Mouse (Mus musculus) liver (tissue): ENCODE results near the gene Tchp.

ENCODE experiments used
- DNase-seq: peaks from one replicate; pipeline ENCODE4 v3.0.0-alpha.2; 2020; ENCODE audit warnings: mixed read lengths

The Tchp gene

DNA sequence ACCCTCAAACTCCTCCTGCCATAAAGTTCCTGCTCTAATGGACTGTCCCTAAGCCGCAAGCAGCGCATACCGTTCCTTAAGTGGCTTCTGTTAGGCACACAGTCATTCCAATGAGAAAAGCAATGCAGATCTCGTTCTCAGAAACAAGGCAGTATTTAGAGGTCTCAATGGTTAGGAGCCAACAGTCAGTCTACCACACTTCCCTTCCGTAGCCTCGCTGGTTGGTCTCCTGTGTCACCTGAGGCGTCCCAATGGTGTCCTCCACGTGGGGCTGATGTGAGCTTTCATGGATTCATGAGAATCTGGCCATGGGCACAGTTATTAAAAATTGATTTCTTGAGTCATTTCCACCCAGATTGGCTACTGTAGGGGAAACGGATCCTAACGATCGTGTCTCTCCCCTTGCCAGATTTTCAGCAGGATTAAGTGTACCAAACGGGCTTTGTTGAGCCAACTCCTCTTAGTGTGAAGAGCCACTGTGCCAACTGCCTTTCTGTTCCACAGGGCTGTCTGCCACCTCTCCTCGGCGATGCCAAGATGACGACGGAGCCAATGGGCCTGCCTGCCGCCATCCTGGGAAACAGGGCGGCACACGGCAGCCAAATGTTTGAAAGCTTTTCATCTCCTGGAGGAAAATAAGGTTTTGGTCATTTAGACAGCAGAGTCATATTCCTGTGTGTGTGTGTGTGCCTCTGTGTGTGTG lies 9.4 kb upstream of the Tchp start:
- DNase-seq: no peak

DNA sequence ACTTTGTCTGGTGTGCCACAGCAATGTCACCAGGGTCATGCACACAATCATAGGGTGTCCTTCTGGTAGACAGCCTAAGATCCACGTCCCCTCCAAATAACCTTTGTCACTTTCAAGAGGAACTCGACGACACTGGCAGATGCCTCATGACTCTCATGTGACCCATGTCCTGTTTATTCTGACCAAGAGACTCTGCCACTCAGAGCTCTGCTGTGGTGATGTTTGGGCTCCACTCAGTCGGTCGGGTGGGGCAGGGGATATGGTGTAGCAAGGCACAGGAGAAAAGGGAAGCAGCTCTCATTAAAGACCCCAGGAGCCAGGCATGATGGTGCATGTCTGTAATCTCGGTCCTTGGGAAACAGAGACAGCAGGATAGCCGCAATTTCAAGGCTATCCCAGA lies 8.5 kb upstream of the Tchp start:
- DNase-seq: no peak

DNA sequence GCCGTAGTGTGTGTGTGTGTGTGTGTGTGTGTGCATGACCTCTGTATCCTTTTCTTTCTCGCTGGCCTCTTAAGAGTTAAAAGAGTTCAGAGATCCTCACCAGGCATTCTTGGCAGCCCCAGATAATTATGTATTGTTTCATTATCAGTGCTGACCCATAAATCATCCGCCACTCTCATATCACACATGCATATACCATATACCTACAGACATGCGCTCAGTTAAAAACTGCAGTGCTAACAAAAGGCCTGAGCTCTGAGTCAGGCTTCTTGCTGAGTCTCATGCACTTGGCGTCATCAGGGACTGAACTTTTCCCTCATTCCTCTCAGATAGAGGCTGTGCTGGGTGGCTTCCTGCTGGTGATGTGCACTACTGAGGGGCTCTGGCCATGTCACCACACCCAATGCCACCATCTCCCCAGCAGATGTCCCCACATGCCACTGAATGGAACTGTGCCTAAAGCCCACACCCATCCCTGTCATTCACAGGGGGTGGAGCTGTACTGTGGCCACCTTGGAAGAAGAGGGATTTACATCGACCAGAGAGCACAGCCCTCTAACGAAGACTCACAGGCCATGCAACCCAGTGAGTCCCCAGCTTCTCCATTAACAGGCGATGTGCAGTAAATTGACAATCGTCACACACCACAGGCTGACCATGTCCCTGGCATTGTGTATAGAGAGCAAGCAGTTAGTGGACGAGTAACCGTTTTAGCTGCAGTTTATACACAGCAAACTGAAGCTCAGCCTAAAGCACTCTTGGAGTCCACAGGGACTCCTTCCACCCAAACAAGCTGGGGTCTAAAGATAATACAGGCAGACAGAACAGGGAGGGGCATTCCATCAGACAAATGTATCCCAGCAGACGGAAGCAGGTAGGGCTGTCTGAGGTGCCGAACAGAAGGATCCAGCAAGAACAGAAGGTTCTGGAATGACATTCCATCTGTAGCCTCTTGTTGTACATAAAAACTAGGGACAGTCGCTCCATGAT lies 4.9 kb upstream of the Tchp start:
- DNase-seq: peak; percentile 61

DNA sequence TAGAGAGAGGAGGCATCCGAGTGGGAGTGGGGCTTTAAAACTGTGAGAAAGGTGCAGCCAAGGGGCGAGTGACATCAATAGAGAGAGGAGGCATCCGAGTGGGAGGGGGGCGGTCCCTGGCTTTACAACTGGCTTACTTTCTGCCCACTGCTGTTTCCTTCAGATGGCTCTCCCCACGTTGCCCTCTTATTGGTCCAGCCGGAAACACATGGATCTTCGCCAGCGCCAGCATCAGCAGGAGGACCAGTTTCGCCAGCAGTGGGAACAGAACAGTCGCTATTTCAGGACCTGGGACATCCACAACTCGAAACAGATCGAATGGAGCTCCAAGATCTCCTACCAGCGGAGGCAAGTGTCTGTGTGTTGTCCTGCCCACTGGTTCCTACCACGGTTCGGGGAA lies 931 bp downstream of the Tchp start:
- DNase-seq: no peak

DNA sequence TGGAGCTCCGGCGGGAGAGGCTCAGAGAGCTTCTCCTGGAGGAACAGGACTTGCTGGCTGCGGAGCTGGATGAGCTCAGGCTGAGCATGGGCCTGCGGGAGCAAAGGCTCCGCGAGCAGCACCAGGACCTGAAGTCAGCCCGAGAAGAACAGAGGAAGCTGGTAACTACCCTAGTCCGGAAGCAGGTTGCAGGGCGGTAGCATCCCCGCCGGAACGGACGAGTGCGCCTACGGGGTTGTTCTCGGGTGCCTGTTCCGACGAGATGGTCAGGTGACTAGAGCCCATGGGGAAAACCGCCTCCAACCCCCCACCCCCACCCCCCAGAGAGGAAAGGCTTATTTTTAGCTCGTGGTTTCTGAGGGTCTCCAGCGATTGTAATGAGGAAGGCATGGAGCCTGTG lies 1.8 kb downstream of the Tchp start:
- DNase-seq: no peak

DNA sequence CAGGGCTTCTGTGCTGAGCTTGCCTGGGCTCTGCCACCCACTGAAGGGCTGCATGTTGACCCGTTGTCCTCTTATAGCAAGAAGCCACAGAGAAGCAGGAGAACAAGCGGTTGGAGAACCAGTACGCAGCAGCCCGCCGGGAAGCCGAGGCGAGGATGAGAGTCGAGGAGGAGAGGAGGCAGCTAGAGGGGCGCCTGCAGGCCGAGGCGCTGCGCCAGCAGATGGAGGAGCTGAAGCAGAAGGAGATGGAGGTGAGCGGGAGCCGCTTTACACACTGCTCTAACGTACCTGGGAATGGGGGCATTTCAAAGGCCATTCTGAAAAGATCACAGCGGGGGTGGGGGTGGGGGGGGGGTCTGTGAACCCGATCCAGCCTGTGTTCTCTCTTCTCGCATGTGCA lies 7.0 kb downstream of the Tchp start:
- no peak for DNase-seq

DNA sequence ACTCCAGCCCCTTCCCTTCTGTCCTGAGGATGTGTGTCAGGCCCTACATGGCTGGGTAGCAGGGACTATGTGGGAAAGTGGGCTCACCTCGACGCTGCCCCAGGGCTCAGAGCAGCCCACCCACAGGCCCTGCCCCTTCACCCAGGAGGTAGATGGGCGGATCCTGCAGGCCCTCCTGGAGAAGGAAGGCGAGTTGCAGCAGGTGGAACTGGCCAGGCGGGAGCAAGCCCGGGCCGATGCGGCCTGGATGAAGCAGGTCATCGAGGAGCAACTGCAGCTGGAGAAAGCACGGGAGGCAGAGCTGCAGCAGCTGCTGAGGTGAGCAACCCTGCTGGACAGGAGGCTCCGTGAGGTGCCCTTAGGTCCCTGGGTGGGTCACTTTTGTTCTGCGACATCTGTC lies 9.7 kb downstream of the Tchp start:
- no peak for DNase-seq

DNA sequence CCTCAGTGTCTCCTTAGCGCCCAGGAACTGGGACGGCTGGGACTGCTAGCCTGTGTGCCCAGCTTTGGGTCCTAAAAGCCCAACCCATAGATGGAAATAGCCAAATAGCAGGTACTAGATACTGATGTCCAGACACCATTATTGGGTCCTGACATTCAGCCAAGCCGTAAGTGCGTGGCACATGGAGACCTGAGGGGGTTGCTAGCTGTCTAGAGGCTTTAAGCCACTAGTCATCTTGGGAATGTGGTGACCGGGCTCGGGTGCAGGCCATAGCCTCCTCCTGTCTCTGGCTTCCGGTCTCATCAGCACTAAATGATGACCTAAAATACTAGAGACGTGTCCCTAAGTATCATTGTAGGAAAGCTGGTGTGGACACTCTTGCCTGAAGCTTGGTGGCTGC lies 10.4 kb downstream of the Tchp start:
- no peak for DNase-seq

DNA sequence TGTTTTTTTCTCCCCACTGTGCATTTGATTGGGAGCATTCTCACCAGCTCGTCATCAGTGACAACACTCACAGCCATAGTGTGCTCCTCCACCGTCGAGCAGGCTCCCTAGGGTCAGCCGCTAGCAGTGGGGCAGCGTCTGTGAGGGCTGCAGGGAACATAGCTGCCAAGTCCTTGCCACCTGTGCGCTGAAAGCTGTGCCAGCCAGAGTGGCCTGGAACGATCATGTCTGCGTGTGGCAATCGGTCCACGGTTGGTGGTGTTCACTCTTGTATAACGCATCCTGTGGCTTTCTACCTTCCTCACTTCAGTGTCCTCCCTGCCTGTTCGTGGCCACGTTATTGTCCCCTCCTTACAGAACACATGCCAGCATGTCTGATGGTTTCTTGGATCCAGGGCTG lies 10.9 kb downstream of the Tchp start:
- no peak for DNase-seq

DNA sequence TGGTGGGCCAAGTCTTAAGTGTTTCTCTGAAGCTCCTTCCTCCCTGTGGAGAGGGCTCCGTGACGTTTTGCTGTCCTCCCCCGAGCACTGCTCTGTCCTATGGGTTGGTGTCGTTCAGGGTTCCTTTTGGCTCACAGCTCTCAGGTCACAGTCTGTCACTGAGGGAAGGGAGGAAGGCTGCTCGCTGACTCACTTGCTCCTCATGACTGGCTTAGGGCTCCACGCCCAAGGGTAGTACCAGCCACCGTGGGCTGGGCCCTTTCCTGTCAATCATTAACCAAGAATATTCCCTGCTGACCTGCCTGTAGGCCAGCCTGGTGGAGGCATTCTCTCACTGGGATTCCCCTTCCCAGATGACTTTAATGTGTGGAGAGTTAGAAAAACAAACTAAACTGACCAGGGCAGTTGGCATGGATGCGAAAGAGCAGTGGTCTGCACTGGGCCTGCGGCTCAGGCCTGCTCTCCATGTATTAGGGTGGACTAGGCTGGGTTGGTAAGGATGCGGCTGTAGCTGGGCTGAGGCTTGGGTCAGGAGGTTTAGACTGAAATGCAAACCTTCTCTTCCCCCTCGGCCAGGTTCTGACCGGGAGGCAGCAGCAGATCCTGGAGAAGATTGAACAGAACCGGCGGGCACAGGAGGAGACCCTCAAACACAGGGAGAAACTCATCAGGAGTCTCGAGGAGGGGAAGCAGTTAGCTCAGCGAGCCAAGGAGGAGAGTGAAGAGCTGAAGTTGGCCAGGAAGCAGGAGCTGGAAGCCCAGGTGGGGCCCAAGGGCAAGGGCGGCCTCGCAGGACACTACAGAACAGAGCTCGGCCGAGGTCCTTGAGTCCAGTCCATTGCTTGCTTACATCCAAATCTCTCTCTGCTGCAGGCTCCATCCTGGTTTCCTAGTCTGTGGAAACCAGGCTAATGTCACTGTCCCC lies 11.7 kb downstream of the Tchp start:
- peak; percentile 28 for DNase-seq

DNA sequence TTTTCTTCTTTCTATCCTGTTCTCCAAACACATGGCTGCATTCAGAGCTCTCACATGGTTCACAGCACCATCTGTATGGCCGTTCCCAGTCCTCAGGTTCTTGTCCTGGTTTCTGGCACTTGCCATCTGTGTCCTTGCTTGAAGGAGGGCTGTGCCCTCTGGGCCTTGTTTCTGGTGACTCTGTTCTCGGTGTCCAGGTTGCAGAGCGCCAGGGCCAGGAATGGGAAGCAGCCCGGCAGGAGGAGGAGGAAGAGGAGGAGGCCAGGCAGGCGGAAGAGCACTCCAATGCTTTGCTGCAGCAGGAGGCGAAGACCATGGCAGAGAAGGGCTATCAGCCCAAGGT lies 12.3 kb downstream of the Tchp start:
- no peak for DNase-seq

DNA sequence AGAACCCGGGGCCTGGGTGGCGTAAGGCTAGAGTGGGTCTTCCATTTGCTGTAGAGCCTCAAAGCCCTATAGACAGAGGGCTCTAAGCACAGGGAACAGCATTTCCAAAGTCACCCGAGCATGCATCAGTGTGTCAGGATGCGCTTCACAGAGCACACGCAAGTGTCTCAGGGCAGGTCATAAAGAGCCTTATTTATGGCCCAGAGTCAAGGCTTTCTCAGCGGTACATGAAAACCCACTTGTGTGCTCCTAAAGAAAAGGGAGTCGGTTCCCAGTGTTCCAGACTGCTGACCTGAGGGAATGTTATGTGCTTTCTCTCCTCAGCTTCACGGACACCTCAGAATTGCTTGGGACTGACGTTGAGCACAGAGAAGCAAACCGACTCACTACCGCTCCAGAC lies 13.2 kb downstream of the Tchp start:
- DNase-seq: no peak

DNA sequence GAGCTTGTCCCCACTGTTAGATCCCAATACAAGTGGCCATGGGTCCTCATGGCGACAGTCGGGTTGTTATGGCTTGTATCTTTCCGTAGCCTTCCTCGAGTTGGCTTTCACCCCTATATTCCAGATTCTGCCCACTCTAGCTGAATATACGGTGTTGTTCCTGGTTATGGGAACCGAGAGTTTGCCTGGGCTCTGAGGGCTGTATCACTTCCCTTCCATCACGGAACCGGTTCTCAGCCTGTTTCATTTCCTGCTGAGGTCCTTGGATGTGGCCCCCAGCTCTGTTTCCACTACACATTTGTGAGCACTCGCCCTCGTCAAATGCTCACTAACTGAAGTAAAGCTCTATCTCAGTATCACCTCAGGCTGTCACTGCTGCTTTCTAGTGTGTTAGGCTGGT lies 14.4 kb downstream of the Tchp start:
- DNase-seq: no peak

DNA sequence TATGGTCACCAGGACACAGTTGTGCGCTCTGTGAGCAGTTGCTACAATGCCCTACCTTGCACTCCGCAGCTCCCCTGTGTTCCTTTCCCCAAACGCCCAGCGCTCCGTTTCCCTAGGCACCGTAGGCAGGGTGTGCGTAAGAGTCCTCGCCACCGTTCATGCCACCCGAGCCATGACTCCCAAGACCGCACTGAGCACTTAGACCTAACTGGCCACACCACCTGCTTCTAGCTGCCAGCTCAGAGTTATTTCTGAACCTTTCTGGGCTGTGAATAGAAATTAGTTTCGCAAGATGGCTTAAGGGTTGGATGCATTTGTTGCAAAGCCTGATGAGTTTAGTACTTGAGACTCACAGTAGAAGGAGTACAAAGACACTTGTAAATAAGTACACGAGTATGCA lies 15.3 kb downstream of the Tchp start:
- no peak for DNase-seq

DNA sequence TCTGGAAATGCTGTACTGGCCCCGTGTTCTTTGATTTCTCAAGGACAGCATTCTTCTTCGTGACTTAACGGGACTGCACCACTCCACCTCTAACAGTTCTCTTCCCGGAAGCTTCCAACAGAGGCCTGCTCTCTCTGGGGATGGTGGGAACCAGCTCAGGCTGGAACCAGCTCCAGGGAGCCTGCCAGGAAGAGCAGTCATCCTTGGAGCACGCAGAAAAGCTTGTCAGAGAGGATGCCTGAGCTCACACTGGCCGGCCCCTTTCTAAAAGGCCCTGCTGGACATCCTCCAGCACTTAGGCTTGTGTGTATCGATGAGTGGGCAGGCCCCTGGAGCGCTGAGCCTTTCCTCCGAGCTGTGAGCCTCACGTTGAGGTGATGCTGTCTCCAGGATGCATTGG lies 20.6 kb downstream of the Tchp start:
- no peak for DNase-seq

DNA sequence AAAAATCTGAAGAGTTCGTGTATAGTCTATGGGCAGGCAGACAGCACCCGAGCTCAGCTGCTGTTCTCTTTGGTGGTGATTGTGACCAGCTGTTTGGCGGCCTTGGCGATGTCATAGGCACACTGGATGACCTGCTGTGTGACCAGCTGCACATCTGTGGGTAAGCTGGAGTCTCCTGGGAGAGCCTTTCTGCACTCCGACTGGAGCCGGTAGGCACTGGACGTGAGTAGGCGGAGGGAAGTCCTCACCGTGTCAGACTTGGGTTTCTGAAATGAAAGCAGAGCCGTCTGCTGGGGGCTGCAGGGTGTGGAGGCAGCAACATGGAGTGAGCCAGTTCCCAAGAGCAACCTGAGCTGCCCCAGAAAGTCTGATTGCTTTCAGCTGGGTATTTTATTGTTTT lies 22.6 kb downstream of the Tchp start:
- no peak for DNase-seq

DNA sequence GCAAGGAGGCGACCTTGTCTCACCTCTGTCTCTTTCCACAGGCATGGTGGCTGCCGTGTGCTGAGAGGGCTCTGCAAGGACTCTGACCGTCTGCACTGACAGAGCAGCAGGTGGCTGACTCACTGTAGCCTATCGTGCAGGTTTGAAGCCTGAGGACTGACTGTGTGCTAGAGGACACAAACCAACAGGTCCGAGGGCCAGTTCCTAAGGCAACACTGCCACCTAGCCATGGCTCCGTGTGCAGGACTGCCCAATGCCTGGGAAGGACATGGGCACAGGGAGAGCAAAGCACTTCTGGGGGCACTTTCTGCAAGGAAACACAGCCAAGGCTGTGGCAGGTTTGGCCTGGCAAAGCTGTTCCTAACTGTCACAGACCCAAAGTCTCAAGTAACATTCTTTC lies 23.9 kb downstream of the Tchp start:
- DNase-seq: no peak

DNA sequence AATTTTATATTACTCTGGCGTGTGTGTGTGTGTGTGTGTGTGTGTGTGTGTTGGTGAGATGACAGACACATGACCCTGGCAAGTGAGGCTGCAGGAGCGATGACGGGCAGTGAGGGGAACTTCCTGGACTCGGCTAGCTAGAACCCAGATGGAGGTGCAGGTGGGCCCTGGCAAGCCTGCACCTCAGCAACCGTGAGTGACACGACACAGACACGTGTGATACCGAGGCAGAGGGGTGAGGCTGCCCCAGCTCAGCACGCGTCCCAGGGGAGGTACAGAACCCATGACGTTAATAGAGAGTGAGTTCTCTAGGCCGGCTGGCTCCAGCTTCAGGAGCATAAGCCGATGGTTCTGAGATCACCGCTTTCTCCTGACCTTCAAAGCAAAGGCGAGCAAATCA lies 24.4 kb downstream of the Tchp start:
- no peak for DNase-seq

DNA sequence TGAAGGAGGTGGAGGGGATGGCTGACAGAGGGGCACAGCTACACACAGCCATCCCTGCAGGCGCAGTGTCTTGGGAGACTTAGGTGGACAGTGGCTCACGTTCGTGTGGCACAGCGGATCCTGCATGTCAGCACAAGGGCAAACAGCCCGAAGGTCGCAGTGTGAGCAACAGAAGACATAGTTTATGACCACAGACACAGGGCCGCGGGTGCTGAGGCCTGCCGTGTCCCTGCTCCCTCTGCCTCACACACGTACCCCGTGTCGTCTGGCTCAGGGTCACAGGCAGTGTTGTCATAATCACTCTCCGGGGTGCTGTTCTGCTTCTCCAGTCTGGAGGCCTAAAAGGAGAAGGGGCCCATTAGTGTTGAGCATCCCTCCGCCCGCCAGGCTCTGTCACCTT lies 26.0 kb downstream of the Tchp start:
- DNase-seq: no peak

DNA sequence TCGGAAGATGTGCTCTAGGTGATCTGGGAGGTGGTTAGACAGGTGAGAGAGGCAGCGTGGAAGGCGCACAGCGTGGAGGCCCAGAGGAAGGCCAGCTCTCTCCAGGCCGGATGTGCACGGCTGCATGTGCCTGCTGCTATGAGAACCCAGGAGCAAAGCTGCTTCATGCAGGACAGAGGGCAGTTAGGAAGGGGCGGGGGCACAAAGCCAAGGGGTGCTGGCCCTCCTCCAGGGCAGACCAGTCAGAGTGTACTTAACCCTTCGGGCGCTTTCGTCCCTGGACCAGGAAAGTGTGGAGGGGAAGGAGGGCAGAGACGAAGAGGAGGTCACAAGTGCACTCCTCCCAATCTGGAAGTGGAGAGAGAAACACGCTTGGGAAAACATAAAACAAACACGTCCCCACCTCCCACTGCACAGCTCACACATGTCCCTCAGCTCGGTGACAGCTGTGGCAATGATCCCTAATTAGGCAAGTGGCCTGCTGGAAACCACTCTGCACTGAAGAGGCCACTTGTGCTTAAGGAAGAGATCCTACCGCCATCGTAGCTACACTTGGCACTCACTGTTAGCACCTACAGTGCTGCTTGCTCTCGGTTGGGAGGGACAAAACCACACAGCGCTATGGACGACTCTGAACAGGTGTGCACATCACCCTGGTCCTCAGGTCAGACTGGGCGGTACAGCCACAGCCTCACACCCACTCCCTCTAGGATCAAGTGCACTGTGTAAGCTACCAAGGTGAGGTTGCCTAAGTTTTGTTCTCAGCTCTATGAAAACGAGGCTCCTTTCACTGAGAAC lies 29.7 kb downstream of the Tchp start:
- DNase-seq: no peak

DNA sequence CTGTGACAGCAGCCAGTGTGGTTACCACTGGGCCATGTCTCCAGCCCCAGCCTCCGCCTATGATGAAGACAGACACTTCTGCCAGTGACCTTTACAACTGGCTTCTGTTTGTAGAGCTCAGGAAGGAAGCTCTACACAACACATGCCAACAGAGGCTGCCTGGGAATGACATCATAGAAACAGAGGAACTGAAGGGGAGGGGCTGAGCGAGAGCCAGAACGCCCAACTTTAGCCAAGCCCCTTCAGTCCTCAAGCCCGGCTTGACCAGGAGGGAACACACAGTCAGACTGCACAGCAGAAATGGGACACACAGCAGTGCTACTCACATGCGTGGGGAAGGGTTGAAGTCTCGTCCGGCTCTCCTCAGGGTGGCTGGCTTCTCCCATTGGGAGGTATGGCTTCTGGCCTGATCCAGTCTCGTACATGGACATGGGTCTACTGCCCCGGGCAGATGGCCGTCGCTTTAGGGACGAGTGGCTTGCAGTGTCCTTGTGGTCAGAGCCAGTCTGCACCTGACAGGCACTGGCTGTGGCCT lies 31.2 kb downstream of the Tchp start:
- DNase-seq: no peak

DNA sequence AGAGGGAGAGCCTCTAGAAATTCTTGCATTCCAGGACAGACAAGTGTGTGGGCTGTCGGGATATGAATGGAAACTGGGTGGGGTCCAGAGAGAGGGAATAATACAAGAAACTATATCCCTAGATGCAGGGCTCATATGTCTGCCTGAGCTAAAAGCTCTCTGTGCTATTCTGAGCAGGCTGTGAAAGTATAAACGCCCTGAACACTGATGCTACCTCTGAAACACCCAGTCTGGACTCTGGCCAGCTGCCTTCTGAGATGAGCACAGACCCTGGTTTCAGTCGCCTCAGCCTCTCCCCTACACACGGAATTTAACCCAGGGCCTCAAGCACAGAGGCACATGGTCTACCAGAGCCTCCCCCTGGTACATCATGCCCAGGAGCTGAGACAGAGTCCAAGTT lies 33.0 kb downstream of the Tchp start:
- no peak for DNase-seq
